Mouse (Mus musculus): ENCODE data around the gene Rgl2. TPM values are rescaled to one million over a fixed set of nuclear protein-coding genes. Genes with fewer than 3 reads are reported as not detected.

Gene Rgl2
- polyA plus RNA-seq, 1 experiment, result 20.1 TPM

DNA sequence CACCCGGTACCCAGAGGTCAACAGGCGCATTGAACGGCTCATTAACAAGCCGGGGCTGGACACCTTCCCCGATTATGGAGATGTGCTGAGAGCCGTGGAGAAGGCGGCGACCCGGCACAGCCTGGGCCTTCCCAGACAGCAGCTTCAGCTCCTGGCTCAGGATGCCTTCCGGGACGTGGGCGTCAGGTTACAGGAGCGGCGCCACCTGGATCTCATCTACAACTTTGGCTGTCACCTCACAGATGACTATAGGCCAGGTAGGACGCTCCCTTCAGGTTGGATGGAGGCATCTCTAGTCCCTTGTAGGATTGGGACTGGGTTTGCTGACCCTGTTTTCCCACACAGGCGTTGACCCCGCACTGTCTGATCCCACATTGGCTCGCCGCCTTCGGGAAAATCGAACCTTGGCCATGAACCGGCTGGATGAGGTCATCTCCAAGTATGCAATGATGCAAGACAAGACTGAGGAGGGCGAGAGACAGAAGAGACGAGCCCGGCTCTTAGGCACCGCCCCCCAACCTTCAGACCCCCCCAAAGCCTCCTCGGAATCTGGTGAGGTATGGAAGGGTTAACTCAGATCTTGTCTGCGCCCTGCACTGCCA, 17.4 kb upstream of the Rgl2 start:
- TF ChIP-seq MYOD1 (IDR thresholded peaks at IDR 0.05; ENCODE audit: control insufficient read depth in 1 of 3, insufficient read length in 2 of 3, low read depth in 2 of 3) (no peak), TCF12 (IDR thresholded peaks at IDR 0.05; ENCODE audit: insufficient read depth, poor library complexity, severe bottlenecking) (no peak), USF1 (IDR thresholded peaks at IDR 0.05; ENCODE audit: low read depth) (no peak), SRF (IDR thresholded peaks at IDR 0.05; ENCODE audit: control insufficient read depth, insufficient read length, low read depth) (no peak), REST (IDR thresholded peaks at IDR 0.05; ENCODE audit: insufficient read depth, insufficient read length) (no peak), MAX (IDR thresholded peaks at IDR 0.05; ENCODE audit: low read depth) (no peak), CEBPB (IDR thresholded peaks at IDR 0.05; ENCODE audit: insufficient read depth, poor library complexity, severe bottlenecking) (no peak), TCF3 (IDR thresholded peaks at IDR 0.05; ENCODE audit: insufficient read length, low read depth) (no peak), POLR2AphosphoS2 (IDR thresholded peaks at IDR 0.05; ENCODE audit: insufficient read length, low read depth) (no peak), E2F4 (IDR thresholded peaks at IDR 0.05; ENCODE audit: insufficient read depth) (no peak)
- H3K36me3 ChIP-seq (ENCODE audit: control insufficient read depth, insufficient read depth), result peaks cover 11% of the 10 kb centered on the region

DNA sequence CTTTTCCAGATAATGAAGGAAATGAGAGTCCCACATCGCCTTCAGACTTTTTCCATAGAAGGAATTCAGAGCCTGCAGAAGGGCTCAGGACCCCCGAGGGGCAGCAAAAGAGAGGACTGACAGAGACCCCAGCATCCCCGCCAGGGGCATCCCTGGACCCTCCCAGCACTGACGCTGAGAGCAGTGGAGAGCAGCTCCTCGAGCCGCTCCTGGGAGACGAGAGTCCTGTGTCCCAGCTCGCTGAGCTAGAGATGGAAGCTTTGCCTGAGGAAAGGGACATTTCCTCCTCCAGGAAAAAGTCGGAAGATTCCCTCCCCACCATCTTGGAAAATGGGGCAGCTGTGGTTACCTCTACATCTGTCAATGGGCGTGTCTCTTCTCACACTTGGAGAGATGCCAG, 16.1 kb upstream of the Rgl2 start:
- Histone ChIP-seq H3K79me2 (ENCODE audit: control insufficient read depth, insufficient read depth) (peaks cover 16% of the 10 kb centered on the region), H3K36me3 (ENCODE audit: control insufficient read depth, insufficient read depth) (peaks cover 11% of the 10 kb centered on the region), H3K4me3 (no peak overlapping the region), H3ac (ENCODE audit: control insufficient read depth, insufficient read length) (no peak overlapping the region), H3K27me3 (ENCODE audit: control insufficient read depth, insufficient read depth, insufficient read length) (no peaks in the 10 kb centered on the region), H3K4me2 (ENCODE audit: low read depth) (no peak overlapping the region)
- no peak for TF ChIP-seq POLR2AphosphoS2 (IDR thresholded peaks at IDR 0.05; ENCODE audit: insufficient read length, low read depth)
- TF ChIP-seq MAX (IDR thresholded peaks at IDR 0.05; ENCODE audit: low read depth), result no peak
- no peak for TF ChIP-seq SRF (IDR thresholded peaks at IDR 0.05; ENCODE audit: control insufficient read depth, insufficient read length, low read depth)
- no peak for TF ChIP-seq TCF3 (IDR thresholded peaks at IDR 0.05; ENCODE audit: insufficient read length, low read depth)
- no peak for TF ChIP-seq REST (IDR thresholded peaks at IDR 0.05; ENCODE audit: insufficient read depth, insufficient read length)
- TF ChIP-seq MYOG (IDR thresholded peaks at IDR 0.05; ENCODE audit: control insufficient read depth in 1 of 3, insufficient read depth in 1 of 3, insufficient read length in 2 of 3, low read depth in 2 of 3), result no peak
- TF ChIP-seq E2F4 (IDR thresholded peaks at IDR 0.05; ENCODE audit: insufficient read depth), result no peak
- no peak for TF ChIP-seq USF1 (IDR thresholded peaks at IDR 0.05; ENCODE audit: low read depth)

More for the DNA sequence above, 17.4 kb upstream of the Rgl2 start:
- Histone ChIP-seq H3K27me3 (ENCODE audit: control insufficient read depth, insufficient read depth, insufficient read length) (no peaks in the 10 kb centered on the region), H3K79me2 (ENCODE audit: control insufficient read depth, insufficient read depth) (peaks cover 15% of the 10 kb centered on the region), H3K4me3 (no peak overlapping the region), H3K4me2 (ENCODE audit: low read depth) (no peak overlapping the region), H3ac (ENCODE audit: control insufficient read depth, insufficient read length) (no peak overlapping the region)

DNA sequence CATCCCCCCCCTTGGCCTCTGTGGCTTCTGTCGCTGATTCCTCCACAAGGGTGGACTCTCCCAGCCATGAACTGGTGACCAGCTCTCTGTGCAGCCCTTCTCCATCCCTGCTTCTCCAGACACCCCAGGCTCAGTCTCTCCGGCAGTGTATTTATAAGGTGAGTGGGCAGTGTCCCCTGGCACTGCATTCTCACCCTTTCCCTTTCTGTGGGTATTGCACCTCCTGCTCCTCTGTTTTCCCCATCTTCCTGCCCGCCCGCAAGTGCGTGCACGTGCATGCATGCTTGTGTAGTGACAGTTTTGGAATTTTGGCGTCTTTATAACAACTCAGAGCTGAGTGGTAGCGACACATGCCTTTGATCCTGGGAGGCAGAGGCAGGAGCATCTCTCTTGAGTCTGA, 15.4 kb upstream of the Rgl2 start:
- Histone ChIP-seq H3K79me2 (ENCODE audit: control insufficient read depth, insufficient read depth) (peaks cover 16% of the 10 kb centered on the region), H3K36me3 (ENCODE audit: control insufficient read depth, insufficient read depth) (peaks cover 11% of the 10 kb centered on the region), H3ac (ENCODE audit: control insufficient read depth, insufficient read length) (no peak overlapping the region), H3K4me3 (no peak overlapping the region), H3K4me2 (ENCODE audit: low read depth) (no peak overlapping the region), H3K27me3 (ENCODE audit: control insufficient read depth, insufficient read depth, insufficient read length) (no peaks in the 10 kb centered on the region)
- TF ChIP-seq TCF12 (IDR thresholded peaks at IDR 0.05; ENCODE audit: insufficient read depth, poor library complexity, severe bottlenecking) (no peak), SRF (IDR thresholded peaks at IDR 0.05; ENCODE audit: control insufficient read depth, insufficient read length, low read depth) (no peak), USF1 (IDR thresholded peaks at IDR 0.05; ENCODE audit: low read depth) (no peak), E2F4 (IDR thresholded peaks at IDR 0.05; ENCODE audit: insufficient read depth) (no peak), TCF3 (IDR thresholded peaks at IDR 0.05; ENCODE audit: insufficient read length, low read depth) (no peak), POLR2A (IDR thresholded peaks at IDR 0.05; ENCODE audit: insufficient read length, low read depth) (no peak), MAX (IDR thresholded peaks at IDR 0.05; ENCODE audit: low read depth) (no peak), MYOD1 (IDR thresholded peaks at IDR 0.05; ENCODE audit: control insufficient read depth in 1 of 3, insufficient read length in 2 of 3, low read depth in 2 of 3) (no peak), POLR2AphosphoS2 (IDR thresholded peaks at IDR 0.05; ENCODE audit: insufficient read length, low read depth) (no peak), CEBPB (IDR thresholded peaks at IDR 0.05; ENCODE audit: insufficient read depth, poor library complexity, severe bottlenecking) (no peak), REST (IDR thresholded peaks at IDR 0.05; ENCODE audit: insufficient read depth, insufficient read length) (no peak), MYOG (IDR thresholded peaks at IDR 0.05; ENCODE audit: control insufficient read depth in 1 of 3, insufficient read depth in 1 of 3, insufficient read length in 2 of 3, low read depth in 2 of 3) (no peak)

DNA sequence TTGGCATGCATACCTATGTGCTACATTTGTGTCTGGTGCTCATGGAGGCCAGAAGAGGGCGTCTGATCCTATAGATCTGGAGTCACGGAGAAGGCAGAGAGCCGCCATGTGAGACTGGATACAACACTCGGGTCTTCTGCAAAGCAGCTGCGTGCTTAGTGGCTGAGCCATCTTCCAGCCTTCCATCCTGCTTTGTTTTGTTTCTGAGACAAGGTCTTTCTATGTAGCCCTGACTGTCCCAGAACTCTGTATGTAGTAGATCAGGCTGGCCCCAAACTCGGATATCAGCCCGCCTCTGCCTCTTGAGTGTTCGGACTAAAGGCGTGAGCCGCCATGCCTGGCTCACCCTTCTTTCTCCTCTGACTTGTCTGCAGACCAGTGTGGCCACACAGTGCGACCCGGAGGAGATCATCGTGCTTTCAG, 14.4 kb upstream of the Rgl2 start:
- Histone ChIP-seq H3K79me2 (ENCODE audit: control insufficient read depth, insufficient read depth) (peaks cover 14% of the 10 kb centered on the region), H3ac (ENCODE audit: control insufficient read depth, insufficient read length) (no peak overlapping the region), H3K36me3 (ENCODE audit: control insufficient read depth, insufficient read depth) (peaks cover 11% of the 10 kb centered on the region), H3K27me3 (ENCODE audit: control insufficient read depth, insufficient read depth, insufficient read length) (no peaks in the 10 kb centered on the region), H3K4me2 (ENCODE audit: low read depth) (peak overlapping the region; percentile 61), H3K4me3 (peak overlapping the region; percentile 41)
- TF ChIP-seq TCF3 (IDR thresholded peaks at IDR 0.05; ENCODE audit: insufficient read length, low read depth), result no peak
- no peak for TF ChIP-seq TCF12 (IDR thresholded peaks at IDR 0.05; ENCODE audit: insufficient read depth, poor library complexity, severe bottlenecking)
- TF ChIP-seq USF1 (IDR thresholded peaks at IDR 0.05; ENCODE audit: low read depth), result no peak
- TF ChIP-seq POLR2AphosphoS2 (IDR thresholded peaks at IDR 0.05; ENCODE audit: insufficient read length, low read depth), result no peak
- TF ChIP-seq MAX (IDR thresholded peaks at IDR 0.05; ENCODE audit: low read depth), result no peak
- TF ChIP-seq E2F4 (IDR thresholded peaks at IDR 0.05; ENCODE audit: insufficient read depth), result no peak
- no peak for TF ChIP-seq REST (IDR thresholded peaks at IDR 0.05; ENCODE audit: insufficient read depth, insufficient read length)
- TF ChIP-seq MYOD1 (IDR thresholded peaks at IDR 0.05; ENCODE audit: control insufficient read depth in 1 of 3, insufficient read length in 2 of 3, low read depth in 2 of 3), result no peak

Measured in myocyte (in vitro differentiated cells).